Mouse (Mus musculus) forebrain, embryonic 11.5 days (tissue): ENCODE results near the gene Synj1. TPM values are rescaled to one million over a fixed set of nuclear protein-coding genes. Genes with fewer than 3 reads are reported as not detected.

ENCODE experiments used
- ATAC-seq: fragments of 200-750 bp; cut with Nextera tagmentation; replicated peaks from 2 replicates; pipeline ENCODE4 v1.8.0; 2017; ENCODE audit warnings: moderate TSS enrichment; ENCODE audit not compliant: low FRiP score
- DNase-seq: peaks from one replicate; pipeline ENCODE4 v3.0.0-alpha.2; 2017; ENCODE audit warnings: low spot score
- H3K27ac ChIP-seq: fragments of 300-500 bp; sonication (generic); 2 replicates; pipeline ENCODE4 v1.5.1; 2014; ENCODE audit warnings: low read depth, low read length
- H3K27me3 ChIP-seq: fragments of 300-500 bp; sonication (generic); 2 replicates; pipeline ENCODE4 v1.6.1; 2014; ENCODE audit warnings: mild to moderate bottlenecking, low read length, mixed read lengths; ENCODE audit not compliant: control insufficient read depth, insufficient read depth
- H3K36me3 ChIP-seq: fragments of 300-500 bp; sonication (generic); 2 replicates; pipeline ENCODE4 v1.6.1; 2014; ENCODE audit warnings: mild to moderate bottlenecking, low read length, moderate library complexity, mixed read lengths; ENCODE audit not compliant: control insufficient read depth, insufficient read depth
- H3K4me1 ChIP-seq: fragments of 300-500 bp; sonication (generic); replicated peaks from 2 replicates; pipeline ENCODE4 v1.6.1; 2014; ENCODE audit warnings: low read length, mixed read lengths; ENCODE audit not compliant: control insufficient read depth, insufficient read depth
- H3K4me2 ChIP-seq: fragments of 300-500 bp; sonication (generic); 2 replicates; pipeline ENCODE4 v1.6.1; 2014; ENCODE audit warnings: low read depth, mild to moderate bottlenecking, low read length, moderate library complexity, mixed read lengths; ENCODE audit not compliant: severe bottlenecking
- H3K4me3 ChIP-seq: fragments of 300-500 bp; sonication (generic); 2 replicates; pipeline ENCODE4 v1.5.1; 2014; ENCODE audit warnings: low read depth, low read length
- H3K9ac ChIP-seq: fragments of 300-500 bp; sonication (generic); 2 replicates; pipeline ENCODE4 v1.6.1; 2014; ENCODE audit warnings: low read length
- H3K9me3 ChIP-seq: fragments of 300-500 bp; sonication (generic); 2 replicates; pipeline ENCODE4 v1.6.1; 2016; ENCODE audit warnings: low read length, mixed read lengths; ENCODE audit not compliant: control insufficient read depth
- WGBS: fragments of 180-500 bp; shearing (Covaris S2); extraction: QIAGEN DNeasy Blood & Tissue Kit; methylation state at CpG from one replicate; pipeline ENCODE4 v1.1.7; 2014; 5-methylcytosine and 5-hydroxymethylcytosine counted together
- polyA plus RNA-seq: library from polyadenylated mRNA; unstranded; fragments of >200 nt; fragmentation: Nextera tagmentation; extraction: Ambion mirVana; gene quantifications from 2 replicates; pipeline ENCODE4 v1.2.1, GENCODE M21; 2014

Synj1 gene
- polyA plus RNA-seq, 1 experiment from 2014 or later, result 25.2 TPM

DNA sequence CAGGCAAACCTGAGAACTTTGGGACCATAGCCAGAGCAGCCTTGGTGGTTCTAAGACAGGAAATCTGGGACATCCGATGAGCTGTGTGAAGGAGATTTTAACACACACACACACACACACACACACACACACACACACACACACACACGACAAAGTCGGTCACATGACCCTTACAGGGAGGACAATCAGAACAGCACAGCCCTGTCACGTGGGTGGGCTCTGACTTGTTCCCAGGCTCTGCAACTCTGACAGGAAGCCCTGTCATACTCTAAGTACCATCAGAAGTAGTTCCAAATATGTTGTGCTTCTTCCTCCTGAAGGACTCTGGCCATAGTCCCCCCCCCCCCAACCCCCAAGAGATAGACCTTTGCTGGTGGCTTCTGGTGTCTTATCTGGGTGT is 109.7 kb downstream of the Synj1 start:
- DNase-seq (no peak), ATAC-seq (no peak)
- H3K9me3 ChIP-seq, result no peaks in the 10 kb centered on the region
- H3K27ac ChIP-seq, result no peak overlapping the region
- H3K27me3 ChIP-seq, result no peaks in the 10 kb centered on the region
- no peak overlapping the region for H3K9ac ChIP-seq
- H3K4me2 ChIP-seq, result no peak overlapping the region
- H3K4me3 ChIP-seq, result no peak overlapping the region
- WGBS, result 76% methylated on average over 4 of the region's 4 CpGs
- H3K4me1 ChIP-seq, result no peaks in the 10 kb centered on the region
- no peaks in the 10 kb centered on the region for H3K36me3 ChIP-seq

- no peak for DNase-seq
- Histone ChIP-seq H3K9ac (no peak overlapping the region), H3K9me3 (no peaks in the 10 kb centered on the region), H3K4me1 (no peaks in the 10 kb centered on the region), H3K4me2 (no peak overlapping the region), H3K27ac (no peak overlapping the region), H3K27me3 (no peaks in the 10 kb centered on the region), H3K4me3 (no peak overlapping the region), H3K36me3 (no peaks in the 10 kb centered on the region)
- 68% methylated on average over 12 of the region's 12 CpGs for WGBS
- ATAC-seq, result no peak
These were observed 111.6 kb downstream of the Synj1 start for GRCm38 (mm10) chr16:90899498-90899897.

- ATAC-seq (no peak), DNase-seq (no peak)
- H3K9me3 ChIP-seq, result no peaks in the 10 kb centered on the region
- H3K27ac ChIP-seq, result no peak overlapping the region
- WGBS, result 94% methylated on average over 3 of the region's 3 CpGs
- H3K27me3 ChIP-seq, result no peaks in the 10 kb centered on the region
- no peak overlapping the region for H3K4me2 ChIP-seq
- no peak overlapping the region for H3K9ac ChIP-seq
- no peaks in the 10 kb centered on the region for H3K4me1 ChIP-seq
- H3K4me3 ChIP-seq, result no peak overlapping the region
- H3K36me3 ChIP-seq, result no peaks in the 10 kb centered on the region
These were observed 113.5 kb downstream of the Synj1 start for GRCm38 (mm10) chr16:90897651-90898050.

GRCm38 (mm10) chr16:90893792-90894191 is 117.3 kb downstream of the Synj1 start:
- H3K27me3 ChIP-seq, result no peaks in the 10 kb centered on the region
- H3K9ac ChIP-seq, result no peak overlapping the region
- no peak overlapping the region for H3K4me2 ChIP-seq
- no peak for DNase-seq
- no peaks in the 10 kb centered on the region for H3K4me1 ChIP-seq
- H3K36me3 ChIP-seq, result no peaks in the 10 kb centered on the region
- no peak for ATAC-seq
- H3K4me3 ChIP-seq, result no peak overlapping the region
- H3K27ac ChIP-seq, result no peak overlapping the region
- 76% methylated on average over 9 of the region's 9 CpGs for WGBS
- no peaks in the 10 kb centered on the region for H3K9me3 ChIP-seq

DNA sequence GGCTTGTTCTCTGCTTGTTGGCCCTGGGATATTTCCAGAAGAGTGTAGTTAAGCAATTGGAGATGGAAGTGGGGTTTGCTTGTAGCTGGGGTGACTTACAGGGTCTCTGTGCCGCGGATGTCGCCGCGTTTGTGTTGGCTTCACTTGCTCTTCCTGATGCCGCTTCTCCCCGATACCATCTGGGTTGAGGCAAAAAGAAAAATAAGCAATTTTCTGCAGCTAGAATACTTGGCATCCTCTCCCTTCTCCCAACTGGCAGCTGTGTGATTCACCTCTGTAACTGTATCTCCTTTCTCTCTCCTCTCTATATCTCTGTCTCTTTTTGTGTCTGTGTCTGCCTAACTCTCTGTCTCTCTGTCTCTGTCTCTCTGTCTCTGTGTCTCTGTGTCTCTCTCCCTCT is 118.1 kb downstream of the Synj1 start:
- ATAC-seq, result no peak
- DNase-seq, result no peak
- WGBS, result 86% methylated on average over 7 of the region's 7 CpGs
- Histone ChIP-seq H3K9me3 (no peaks in the 10 kb centered on the region; the same call in 1 of the 2 replicates), H3K36me3 (no peaks in the 10 kb centered on the region), H3K4me1 (no peaks in the 10 kb centered on the region), H3K27me3 (no peaks in the 10 kb centered on the region), H3K4me2 (no peak overlapping the region), H3K27ac (no peak overlapping the region), H3K9ac (no peak overlapping the region), H3K4me3 (no peak overlapping the region)

DNA sequence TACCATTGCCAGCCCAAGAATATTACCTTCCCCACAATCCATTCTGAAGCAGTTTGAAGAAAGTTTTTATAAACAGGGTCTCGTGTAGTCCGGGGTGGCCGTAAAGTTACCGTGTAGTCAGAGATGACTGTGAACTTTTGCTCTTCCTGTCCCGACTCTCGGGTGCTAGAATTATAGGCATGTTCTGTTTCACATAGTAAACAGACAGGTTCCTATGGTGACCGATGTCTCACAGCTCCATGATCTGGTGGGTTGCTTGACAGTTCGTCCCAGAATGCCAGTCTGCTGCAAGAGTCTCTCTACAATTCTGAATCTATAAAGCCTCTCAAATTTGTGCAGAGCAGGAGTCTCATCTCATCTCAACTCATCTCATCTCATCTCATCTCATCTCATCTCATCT is 119.0 kb downstream of the Synj1 start:
- 77% methylated on average over 8 of the region's 8 CpGs for WGBS
- Histone ChIP-seq H3K9me3 (no peaks in the 10 kb centered on the region; the same call in 1 of the 2 replicates), H3K4me2 (no peak overlapping the region), H3K4me1 (no peaks in the 10 kb centered on the region), H3K9ac (no peak overlapping the region), H3K27ac (no peak overlapping the region), H3K27me3 (no peaks in the 10 kb centered on the region), H3K4me3 (no peak overlapping the region), H3K36me3 (no peaks in the 10 kb centered on the region)
- ATAC-seq, result no peak
- DNase-seq, result no peak

GRCm38 (mm10) chr16:90891601-90892000 is 119.5 kb downstream of the Synj1 start:
- Histone ChIP-seq H3K9me3 (no peaks in the 10 kb centered on the region; the same call in 1 of the 2 replicates), H3K27ac (no peak overlapping the region), H3K4me1 (no peaks in the 10 kb centered on the region), H3K27me3 (no peaks in the 10 kb centered on the region), H3K4me3 (no peak overlapping the region), H3K4me2 (no peak overlapping the region), H3K36me3 (no peaks in the 10 kb centered on the region), H3K9ac (no peak overlapping the region)
- no peak for ATAC-seq
- no peak for DNase-seq
- 82% methylated on average over 14 of the region's 14 CpGs for WGBS

GRCm38 (mm10) chr16:90890683-90891082 is 120.4 kb downstream of the Synj1 start:
- Histone ChIP-seq H3K36me3 (no peaks in the 10 kb centered on the region), H3K27ac (no peak overlapping the region), H3K9me3 (no peaks in the 10 kb centered on the region; the same call in 1 of the 2 replicates), H3K4me1 (no peaks in the 10 kb centered on the region), H3K27me3 (no peaks in the 10 kb centered on the region), H3K4me2 (no peak overlapping the region), H3K9ac (no peak overlapping the region), H3K4me3 (no peak overlapping the region)
- DNase-seq (no peak), ATAC-seq (no peak)
- WGBS, result 88% methylated on average over 9 of the region's 9 CpGs
